Mouse (Mus musculus) midbrain, embryonic 14.5 days (tissue): ENCODE results near the gene Uchl4. TPM values are rescaled to one million over a fixed set of nuclear protein-coding genes. Genes with fewer than 3 reads are reported as not detected.

Source experiments
- ATAC-seq: fragments of 200-750 bp; cut with Nextera tagmentation; 2 replicates; pipeline ENCODE4 v1.8.0; 2017; ENCODE audit warnings: moderate number of reproducible peaks, moderate library complexity; ENCODE audit not compliant: low FRiP score, low TSS enrichment
- DNase-seq: peaks from one replicate; pipeline ENCODE4 v3.0.0-alpha.2; 2015
- H3K27ac ChIP-seq: fragments of 300-500 bp; sonication (generic); replicated peaks from 2 replicates; pipeline ENCODE4 v1.5.1; 2014; ENCODE audit warnings: mild to moderate bottlenecking, low read depth, low read length, moderate library complexity
- H3K27me3 ChIP-seq: fragments of 300-500 bp; sonication (generic); 2 replicates; pipeline ENCODE4 v1.6.1; 2014; ENCODE audit warnings: low read length, control low read depth, mixed read lengths; ENCODE audit not compliant: control insufficient read depth, insufficient read depth
- H3K36me3 ChIP-seq: fragments of 300-500 bp; sonication (generic); 2 replicates; pipeline ENCODE4 v1.6.1; 2014; ENCODE audit warnings: low read length, control low read depth; ENCODE audit not compliant: control insufficient read depth, insufficient read depth
- H3K4me1 ChIP-seq: fragments of 300-500 bp; sonication (generic); 2 replicates; pipeline ENCODE4 v1.6.1; 2014; ENCODE audit warnings: mild to moderate bottlenecking, antibody characterized with exemption, low read length, control low read depth; ENCODE audit not compliant: control insufficient read depth, insufficient read depth
- H3K4me2 ChIP-seq: fragments of 300-500 bp; sonication (generic); 2 replicates; pipeline ENCODE4 v1.6.1; 2014; ENCODE audit warnings: mild to moderate bottlenecking, low read length, moderate library complexity
- H3K4me3 ChIP-seq: fragments of 300-500 bp; sonication (generic); replicated peaks from 2 replicates; pipeline ENCODE4 v1.5.1; 2014; ENCODE audit warnings: low read depth, low read length
- H3K9ac ChIP-seq: fragments of 300-500 bp; sonication (generic); replicated peaks from 2 replicates; pipeline ENCODE4 v1.6.1; 2014; ENCODE audit warnings: mild to moderate bottlenecking, low read length, moderate library complexity
- H3K9me3 ChIP-seq: fragments of 300-500 bp; sonication (generic); 2 replicates; pipeline ENCODE4 v1.6.1; 2016; ENCODE audit warnings: low read length, control low read depth, mixed read lengths; ENCODE audit not compliant: control insufficient read depth
- WGBS: fragments of 180-500 bp; shearing (Covaris S2); extraction: QIAGEN DNeasy Blood & Tissue Kit; methylation state at CpG from one replicate; pipeline ENCODE4 v1.1.7; 2014; 5-methylcytosine and 5-hydroxymethylcytosine counted together
- polyA plus RNA-seq: library from polyadenylated mRNA; unstranded; fragments of >200 nt; fragmentation: Nextera tagmentation; extraction: Ambion mirVana; gene quantifications from 2 replicates; pipeline ENCODE4 v1.2.1, GENCODE M21; 2014

Gene Uchl4
- polyA plus RNA-seq, 1 experiment from 2014 or later: 2.9 TPM

- 89% methylated on average over 3 of the region's 3 CpGs for WGBS
- H3K4me2 ChIP-seq: no peak overlapping the region
- H3K36me3 ChIP-seq: peaks cover 33% of the 10 kb centered on the region
- DNase-seq (no peak), ATAC-seq (no peak)
- H3K27me3 ChIP-seq: no peaks in the 10 kb centered on the region
- H3K4me3 ChIP-seq: no peak overlapping the region
- H3K27ac ChIP-seq: no peak overlapping the region
- H3K9me3 ChIP-seq: no peaks in the 10 kb centered on the region
- no peak overlapping the region for H3K9ac ChIP-seq
- H3K4me1 ChIP-seq: no peaks in the 10 kb centered on the region
These were observed 27.4 kb upstream of the Uchl4 start for GRCm38 (mm10) chr9:64207509-64208084.

GRCm38 (mm10) chr9:64214452-64214851 is 20.5 kb upstream of the Uchl4 start:
- H3K27me3 ChIP-seq: no peaks in the 10 kb centered on the region
- no peak overlapping the region for H3K4me3 ChIP-seq
- DNase-seq (no peak), ATAC-seq (no peak)
- no peaks in the 10 kb centered on the region for H3K4me1 ChIP-seq
- no peak overlapping the region for H3K4me2 ChIP-seq
- WGBS: 93% methylated on average over 17 of the region's 17 CpGs
- H3K36me3 ChIP-seq: peaks cover 22% of the 10 kb centered on the region; the same call in 1 of the 2 replicates
- H3K27ac ChIP-seq: no peak overlapping the region
- no peak overlapping the region for H3K9ac ChIP-seq
- H3K9me3 ChIP-seq: no peaks in the 10 kb centered on the region

- DNase-seq (no peak), ATAC-seq (no peak)
- Histone ChIP-seq H3K27me3 (no peaks in the 10 kb centered on the region), H3K4me2 (no peak overlapping the region), H3K4me3 (no peak overlapping the region), H3K27ac (no peak overlapping the region), H3K4me1 (no peaks in the 10 kb centered on the region), H3K9ac (no peak overlapping the region), H3K36me3 (peaks cover 13% of the 10 kb centered on the region; the same call in 1 of the 2 replicates), H3K9me3 (no peaks in the 10 kb centered on the region)
- 87% methylated on average over 4 of the region's 4 CpGs for WGBS
These were observed 18.9 kb upstream of the Uchl4 start for GRCm38 (mm10) chr9:64216090-64216489.

GRCm38 (mm10) chr9:64216641-64217040 is 18.4 kb upstream of the Uchl4 start:
- Histone ChIP-seq H3K36me3 (peaks cover 11% of the 10 kb centered on the region; the same call in 1 of the 2 replicates), H3K4me2 (no peak overlapping the region), H3K9ac (no peak overlapping the region), H3K4me3 (no peak overlapping the region), H3K4me1 (no peaks in the 10 kb centered on the region), H3K27me3 (no peaks in the 10 kb centered on the region), H3K27ac (no peak overlapping the region), H3K9me3 (no peaks in the 10 kb centered on the region)
- ATAC-seq (no peak), DNase-seq (no peak)
- 100% methylated on average over 2 of the region's 2 CpGs for WGBS

GRCm38 (mm10) chr9:64217887-64218286 is 17.1 kb upstream of the Uchl4 start:
- Histone ChIP-seq H3K4me2 (no peak overlapping the region), H3K4me3 (no peak overlapping the region), H3K36me3 (no peaks in the 10 kb centered on the region), H3K4me1 (no peaks in the 10 kb centered on the region), H3K9me3 (no peaks in the 10 kb centered on the region), H3K27me3 (no peaks in the 10 kb centered on the region), H3K27ac (no peak overlapping the region), H3K9ac (no peak overlapping the region)
- ATAC-seq: no peak
- no peak for DNase-seq

- no peaks in the 10 kb centered on the region for H3K36me3 ChIP-seq
- no peak overlapping the region for H3K27ac ChIP-seq
- ATAC-seq (no peak), DNase-seq (no peak)
- no peaks in the 10 kb centered on the region for H3K9me3 ChIP-seq
- H3K27me3 ChIP-seq: no peaks in the 10 kb centered on the region
- H3K4me3 ChIP-seq: no peak overlapping the region
- 59% methylated on average over 1 of the region's 1 CpGs for WGBS
- no peaks in the 10 kb centered on the region for H3K4me1 ChIP-seq
- H3K9ac ChIP-seq: no peak overlapping the region
- no peak overlapping the region for H3K4me2 ChIP-seq
These were observed 15.7 kb upstream of the Uchl4 start for GRCm38 (mm10) chr9:64219305-64219704.

GRCm38 (mm10) chr9:64219772-64220420 is 15.1 kb upstream of the Uchl4 start:
- Histone ChIP-seq H3K36me3 (no peaks in the 10 kb centered on the region), H3K9ac (no peak overlapping the region), H3K4me1 (no peaks in the 10 kb centered on the region), H3K9me3 (no peaks in the 10 kb centered on the region), H3K27ac (no peak overlapping the region), H3K4me3 (no peak overlapping the region), H3K4me2 (no peak overlapping the region), H3K27me3 (no peaks in the 10 kb centered on the region)
- DNase-seq: no peak
- 86% methylated on average over 10 of the region's 10 CpGs for WGBS
- ATAC-seq: no peak

GRCm38 (mm10) chr9:64220603-64221002 is 14.4 kb upstream of the Uchl4 start:
- Histone ChIP-seq H3K27me3 (no peaks in the 10 kb centered on the region), H3K27ac (no peak overlapping the region), H3K9me3 (no peaks in the 10 kb centered on the region), H3K4me1 (no peaks in the 10 kb centered on the region), H3K4me2 (no peak overlapping the region), H3K4me3 (no peak overlapping the region), H3K9ac (no peak overlapping the region), H3K36me3 (no peaks in the 10 kb centered on the region)
- ATAC-seq (no peak), DNase-seq (no peak)
- 71% methylated on average over 1 of the region's 1 CpGs for WGBS

GRCm38 (mm10) chr9:64221480-64221879 is 13.5 kb upstream of the Uchl4 start:
- no peak overlapping the region for H3K27ac ChIP-seq
- H3K4me1 ChIP-seq: no peaks in the 10 kb centered on the region
- no peak overlapping the region for H3K9ac ChIP-seq
- H3K4me2 ChIP-seq: no peak overlapping the region
- DNase-seq (no peak), ATAC-seq (no peak)
- H3K36me3 ChIP-seq: no peaks in the 10 kb centered on the region
- H3K4me3 ChIP-seq: no peak overlapping the region
- 89% methylated on average over 4 of the region's 4 CpGs for WGBS
- H3K27me3 ChIP-seq: no peaks in the 10 kb centered on the region
- H3K9me3 ChIP-seq: no peaks in the 10 kb centered on the region
